Mouse (Mus musculus): ENCODE data around the gene Akr1a1.

DNA sequence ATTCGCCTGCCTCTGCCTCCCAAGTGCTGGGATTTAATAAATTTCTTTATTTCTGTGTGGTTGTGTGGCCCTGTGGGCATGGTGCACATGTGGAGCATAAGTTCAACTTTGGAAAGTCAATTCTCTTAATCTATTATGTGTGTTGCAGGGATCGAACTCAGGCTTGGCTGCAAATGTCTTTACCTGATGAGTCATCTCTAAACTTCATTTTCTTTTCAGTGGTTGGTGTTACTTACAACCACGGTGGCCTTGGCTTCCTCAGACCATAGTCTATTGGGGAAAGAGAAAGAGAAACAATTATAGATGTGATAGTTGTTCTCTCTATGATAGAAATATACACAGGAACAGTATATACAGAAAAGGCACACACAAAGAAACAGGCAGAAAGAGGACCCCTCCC lies 24.5 kb upstream of the Akr1a1 start:
- no peak for TF ChIP-seq CTCF (IDR thresholded peaks at IDR 0.05; ENCODE audit: borderline replicate concordance, extremely low read depth, insufficient read depth, insufficient read length)
- no peak for TF ChIP-seq POLR2A (IDR thresholded peaks at IDR 0.05; ENCODE audit: borderline replicate concordance, extremely low read depth, insufficient read depth, insufficient read length, poor library complexity, severe bottlenecking)
